Mouse (Mus musculus) G1E (cell line): Measurements from ENCODE around the gene Dnah8.

Experiments used
- CTCF ChIP-seq: IDR thresholded peaks from 2 replicates; pipeline ENCODE4 v1.5.1; 2012; ENCODE audit warnings: low read depth, low read length, inconsistent platforms, mixed read lengths
- TAL1 ChIP-seq: conservative IDR thresholded peaks from 2 replicates; pipeline ENCODE4 v1.6.1; 2012; ENCODE audit warnings: low read depth, low read length, inconsistent platforms, mixed read lengths

GRCm38 (mm10) chr17:30746056-30747024 is 122.2 kb downstream of the Dnah8 start:
- peak; percentile 52 for TF ChIP-seq CTCF
- TF ChIP-seq TAL1, result no peak
